8 mouse cellular contexts compared by ENCODE assay signal in genomic region chrX:37191105-37191743, GRCm38 (mm10). TPM values are rescaled to one million over a fixed set of nuclear protein-coding genes. Genes with fewer than 3 reads are reported as not detected.
DNase-seq lines count a peak whose midpoint lies in the region; ATAC-seq lines count a peak whose summit lies in the region.

Gene Ndufa1, minus strand, starts transcription at chrX:37191163.
Gene Rnf113a1, plus strand, starts transcription at chrX:37191245.

- peak; percentile 81 for DNase-seq in T-cell, adult 2 months (ENCODE audit: low spot score)
- peak; percentile 92 to 94 for DNase-seq in cerebellum, postnatal 25 days
- DNase-seq in frontal cortex, postnatal 36 days (ENCODE audit: low spot score in 2 of 2) = peak; percentile 81 to 85
- peak; percentile 82 to 83 for DNase-seq in layer of hippocampus, postnatal 36 days
- DNase-seq in lung, postnatal 25 days (ENCODE audit: low spot score) = peak; percentile 82
- peak; percentile 68 for DNase-seq in retina, adult 2 months (ENCODE audit: low read depth, low spot score)
- peak; percentile 83 for DNase-seq in thymus, postnatal 25 days

- peak within 1 kb of the TSS; percentile 56 for H3K4me2 ChIP-seq in hindbrain, embryonic 15.5 days

- H3K36me3 ChIP-seq in hindbrain, embryonic 15.5 days = no peaks in the 10 kb centered on the region

- no peaks in the 10 kb centered on the region for H3K9me3 ChIP-seq in hindbrain, embryonic 15.5 days

- peak; percentile 92 for ATAC-seq in hindbrain, embryonic 15.5 days (ENCODE audit: low FRiP score, low read depth)

- H3K4me1 ChIP-seq in hindbrain, embryonic 15.5 days (replicated peaks) = peaks cover 9% of the 10 kb centered on the region

- peak within 1 kb of the TSS; percentile 62 for H3K4me3 ChIP-seq in hindbrain, embryonic 15.5 days

- H3K27me3 ChIP-seq in hindbrain, embryonic 15.5 days = no peaks in the 10 kb centered on the region

- 21% methylated on average over 62 of the region's 63 CpGs for WGBS in hindbrain, embryonic 15.5 days

- H3K27ac ChIP-seq in hindbrain, embryonic 15.5 days (replicated peaks) = peak within 1 kb of the TSS; percentile 86

- H3K9ac ChIP-seq in hindbrain, embryonic 15.5 days = peak within 1 kb of the TSS; percentile 50

RNA-seq across cellular contexts. Expression of gene Ndufa1, which starts in this region (rescaled TPM):
- polyA plus RNA-seq in hindbrain, embryonic 15.5 days (2015; fragmentation: Nextera tagmentation; extraction: Ambion mirVana) = 730 and 823 TPM in 2 replicates
- total RNA-seq in layer of hippocampus, postnatal 36 days (2021) = 100 to 1,000 TPM; 230 TPM

RNA-seq across cellular contexts. Expression of gene Rnf113a1, which starts in this region (rescaled TPM):
- polyA plus RNA-seq in hindbrain, embryonic 15.5 days (2015; fragmentation: Nextera tagmentation; extraction: Ambion mirVana) = 22.8 and 23.3 TPM in 2 replicates
- total RNA-seq in layer of hippocampus, postnatal 36 days (2021) = 1 to 10 TPM; 5.7 to 7.5 TPM

Comparison
In these comparisons a context has a peak if more than half of its experiments do, and no peak if none do; other contexts are left out.
1. Peak in every context shown above with its lines: DNase-seq, ATAC-seq, H3K4me3 ChIP-seq and H3K27ac ChIP-seq.